Mouse (Mus musculus): ENCODE results near the gene Nop16.

GRCm38 (mm10) chr13:54603501-54603900, 13.6 kb upstream of the Nop16 start:
- no peak for TF ChIP-seq MYOG (IDR thresholded peaks at IDR 0.05; ENCODE audit: control insufficient read depth in 1 of 3, insufficient read depth in 1 of 3, insufficient read length in 2 of 3, low read depth in 2 of 3)
- TF ChIP-seq MAX (IDR thresholded peaks at IDR 0.05; ENCODE audit: low read depth) = no peak
- no peak for TF ChIP-seq REST (IDR thresholded peaks at IDR 0.05; ENCODE audit: insufficient read depth, insufficient read length)
- no peak for TF ChIP-seq USF1 (IDR thresholded peaks at IDR 0.05; ENCODE audit: low read depth)
- TF ChIP-seq POLR2A (IDR thresholded peaks at IDR 0.05; ENCODE audit: insufficient read length, low read depth) = no peak

All from myocyte (in vitro differentiated cells).